Mouse (Mus musculus) liver, embryonic 14.5 days (tissue): ENCODE measurements around the gene Nr2f2. TPM values are rescaled to one million over a fixed set of nuclear protein-coding genes. Genes with fewer than 3 reads are reported as not detected.

Source experiments
- ATAC-seq: fragments of 200-750 bp; cut with Nextera tagmentation; 2 replicates; pipeline ENCODE4 v1.8.0; 2017; ENCODE audit warnings: moderate number of reproducible peaks, mild to moderate bottlenecking, moderate library complexity; ENCODE audit not compliant: insufficient read depth
- DNase-seq, 3 experiments: peaks; one replicate each; pipeline ENCODE4 v3.0.0-alpha.2; 2012 to 2013; ENCODE audit warnings: low read depth in 3 of 3, low spot score in 3 of 3
- H3K27ac ChIP-seq: fragments of 300-500 bp; sonication (generic); 2 replicates; pipeline ENCODE4 v1.5.1; 2014; ENCODE audit warnings: moderate library complexity, mild to moderate bottlenecking, control low read depth, inconsistent platforms
- H3K27me3 ChIP-seq: fragments of 300-500 bp; sonication (generic); 2 replicates; pipeline ENCODE4 v1.6.1; 2014; ENCODE audit warnings: mild to moderate bottlenecking, low read length, moderate library complexity; ENCODE audit not compliant: control insufficient read depth, insufficient read depth
- H3K36me3 ChIP-seq: fragments of 300-500 bp; sonication (generic); replicated peaks from 2 replicates; pipeline ENCODE4 v1.6.1; 2014; ENCODE audit warnings: low read depth; ENCODE audit not compliant: control insufficient read depth, insufficient read depth
- H3K4me1 ChIP-seq, 2 experiments: fragments of 200-500 bp in 1 of 2; fragments of 300-500 bp in 1 of 2; sonication (generic) in 1 of 2; replicated peaks; 2 replicates each; pipeline ENCODE4 v1.6.1; 2012 to 2014; ENCODE audit warnings: antibody characterized with exemption in 1 of 2, inconsistent platforms in 1 of 2, low read length in 1 of 2; ENCODE audit not compliant: control insufficient read depth in 2 of 2, insufficient read depth in 2 of 2
- H3K4me2 ChIP-seq: fragments of 300-500 bp; sonication (generic); 2 replicates; pipeline ENCODE4 v1.6.1; 2014; ENCODE audit warnings: low read depth, mild to moderate bottlenecking, control low read depth, moderate library complexity
- H3K4me3 ChIP-seq, 2 experiments: fragments of 200-500 bp in 1 of 2; fragments of 300-500 bp in 1 of 2; sonication (generic) in 1 of 2; 2 replicates each; pipeline ENCODE4 v1.5.1; 2012 to 2014; ENCODE audit warnings: low read depth in 2 of 2, low read length in 2 of 2, mild to moderate bottlenecking in 2 of 2, control low read depth in 1 of 2, inconsistent platforms in 1 of 2, moderate library complexity in 1 of 2; ENCODE audit not compliant: insufficient read depth in 1 of 2
- H3K9ac ChIP-seq: fragments of 300-500 bp; sonication (generic); replicated peaks from 2 replicates; pipeline ENCODE4 v1.6.1; 2014; ENCODE audit warnings: mild to moderate bottlenecking, control low read depth, moderate library complexity
- H3K9me3 ChIP-seq: fragments of 300-500 bp; sonication (generic); 2 replicates; pipeline ENCODE4 v1.6.1; 2016; ENCODE audit warnings: low read length, mixed read lengths; ENCODE audit not compliant: control insufficient read depth
- CTCF ChIP-seq: IDR thresholded peaks from 2 replicates; pipeline ENCODE4 v1.5.1; 2016; ENCODE audit warnings: antibody characterized with exemption, low read depth, control low read depth
- EP300 ChIP-seq: IDR thresholded peaks from 2 replicates; pipeline ENCODE4 v1.6.1; 2016; ENCODE audit warnings: antibody characterized with exemption, low read depth
- WGBS: fragments of 180-500 bp; shearing (Covaris S2); extraction: QIAGEN DNeasy Blood & Tissue Kit; methylation state at CpG from one replicate; pipeline ENCODE4 v1.1.7; 2014; ENCODE audit not compliant: insufficient replicate concordance; 5-methylcytosine and 5-hydroxymethylcytosine counted together
- polyA plus RNA-seq, 2 experiments: library from polyadenylated mRNA; depleted of rRNA in 1 of 2; stranded (reverse) in 1 of 2; unstranded in 1 of 2; fragments of >200 nt; fragmentation: Nextera tagmentation in 1 of 2; extraction: Ambion mirVana in 1 of 2; gene quantifications; 2 replicates each; pipeline versions ENCODE4 v1.2.1 to v1.2.3; 2012 to 2014

The Nr2f2 gene
- polyA plus RNA-seq, 2 experiments: 6.3 to 12.0 TPM

DNA sequence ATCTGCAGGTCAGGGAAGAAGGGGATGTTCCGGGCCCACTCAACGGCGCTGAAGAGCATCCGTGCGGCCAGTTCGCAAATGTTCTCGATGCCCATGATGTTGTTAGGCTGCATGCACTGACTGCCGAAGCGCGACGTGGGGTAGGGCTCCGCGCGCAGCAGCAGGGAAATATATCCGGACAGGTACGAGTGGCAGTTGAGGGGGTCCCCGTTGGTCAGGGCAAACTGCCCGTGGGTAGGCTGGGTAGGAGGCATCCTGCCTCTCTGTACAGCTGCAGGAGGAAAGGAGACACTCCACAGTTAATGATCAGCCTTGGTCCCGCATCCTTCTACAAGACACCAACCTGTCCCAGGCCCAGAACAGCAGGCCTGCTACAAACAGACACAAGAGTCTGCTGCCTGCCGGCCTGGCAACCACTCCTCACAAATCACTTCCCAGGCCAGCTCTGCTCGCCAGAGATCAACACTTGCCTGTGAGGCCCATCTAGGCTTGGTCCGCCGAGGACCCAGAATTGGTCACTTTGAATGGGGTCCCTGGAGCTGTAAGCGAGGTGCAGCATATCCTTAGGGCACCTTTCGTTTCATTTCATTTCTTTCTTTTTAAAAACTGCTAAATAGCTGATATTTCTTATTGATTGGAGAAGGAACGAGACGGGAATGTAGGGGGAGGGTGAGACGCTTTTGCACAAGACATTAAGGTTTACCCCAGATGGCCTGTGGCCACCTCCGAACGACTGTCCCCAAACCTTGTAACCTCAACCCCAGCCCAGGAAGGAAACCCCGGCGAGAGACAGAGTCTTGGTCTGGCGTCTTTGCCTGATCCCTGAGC, 8.3 kb downstream of the Nr2f2 start:
- H3K4me2 ChIP-seq: peak overlapping the region; percentile 50
- H3K27me3 ChIP-seq: peaks cover 58% of the 10 kb centered on the region
- ATAC-seq (no peak), DNase-seq (no peak)
- 6% methylated on average over 33 of the region's 33 CpGs for whole genome bisulfite sequencing
- H3K4me1 ChIP-seq: no peaks in the 10 kb centered on the region
- H3K27ac ChIP-seq: no peak overlapping the region
- peak overlapping the region; percentile 54 for H3K9ac ChIP-seq
- TF ChIP-seq EP300: no peak
- TF ChIP-seq CTCF: no peak
- H3K4me3 ChIP-seq: peak overlapping the region; percentile 54 to 67
- H3K36me3 ChIP-seq: no peaks in the 10 kb centered on the region
- H3K9me3 ChIP-seq: no peaks in the 10 kb centered on the region

GRCm38 (mm10) chr7:70357516-70358019, 9.0 kb downstream of the Nr2f2 start:
- 11% methylated on average over 17 of the region's 17 CpGs for WGBS
- H3K27me3 ChIP-seq: peaks cover 55% of the 10 kb centered on the region
- H3K4me2 ChIP-seq: peak overlapping the region; percentile 50
- no peaks in the 10 kb centered on the region for H3K36me3 ChIP-seq
- H3K4me1 ChIP-seq: no peaks in the 10 kb centered on the region
- no peaks in the 10 kb centered on the region for H3K9me3 ChIP-seq
- H3K9ac ChIP-seq: peak overlapping the region; percentile 54
- H3K4me3 ChIP-seq: peak overlapping the region; percentile 54 to 67
- DNase-seq (no peak), ATAC-seq (no peak)
- no peak for TF ChIP-seq EP300
- TF ChIP-seq CTCF: no peak
- H3K27ac ChIP-seq: no peak overlapping the region

GRCm38 (mm10) chr7:70356691-70357515, 9.6 kb downstream of the Nr2f2 start:
- Histone ChIP-seq H3K4me2 (peak overlapping the region; percentile 21), H3K9ac (peak overlapping the region; percentile 43), H3K4me3 (peak overlapping the region; percentile 34 to 67), H3K27me3 (peaks cover 51% of the 10 kb centered on the region), H3K4me1 (no peaks in the 10 kb centered on the region), H3K27ac (no peak overlapping the region), H3K9me3 (no peaks in the 10 kb centered on the region), H3K36me3 (no peaks in the 10 kb centered on the region)
- TF ChIP-seq CTCF: no peak
- TF ChIP-seq EP300: no peak
- ATAC-seq (no peak), DNase-seq (no peak)
- WGBS: 38% methylated on average over 3 of the region's 3 CpGs

DNA sequence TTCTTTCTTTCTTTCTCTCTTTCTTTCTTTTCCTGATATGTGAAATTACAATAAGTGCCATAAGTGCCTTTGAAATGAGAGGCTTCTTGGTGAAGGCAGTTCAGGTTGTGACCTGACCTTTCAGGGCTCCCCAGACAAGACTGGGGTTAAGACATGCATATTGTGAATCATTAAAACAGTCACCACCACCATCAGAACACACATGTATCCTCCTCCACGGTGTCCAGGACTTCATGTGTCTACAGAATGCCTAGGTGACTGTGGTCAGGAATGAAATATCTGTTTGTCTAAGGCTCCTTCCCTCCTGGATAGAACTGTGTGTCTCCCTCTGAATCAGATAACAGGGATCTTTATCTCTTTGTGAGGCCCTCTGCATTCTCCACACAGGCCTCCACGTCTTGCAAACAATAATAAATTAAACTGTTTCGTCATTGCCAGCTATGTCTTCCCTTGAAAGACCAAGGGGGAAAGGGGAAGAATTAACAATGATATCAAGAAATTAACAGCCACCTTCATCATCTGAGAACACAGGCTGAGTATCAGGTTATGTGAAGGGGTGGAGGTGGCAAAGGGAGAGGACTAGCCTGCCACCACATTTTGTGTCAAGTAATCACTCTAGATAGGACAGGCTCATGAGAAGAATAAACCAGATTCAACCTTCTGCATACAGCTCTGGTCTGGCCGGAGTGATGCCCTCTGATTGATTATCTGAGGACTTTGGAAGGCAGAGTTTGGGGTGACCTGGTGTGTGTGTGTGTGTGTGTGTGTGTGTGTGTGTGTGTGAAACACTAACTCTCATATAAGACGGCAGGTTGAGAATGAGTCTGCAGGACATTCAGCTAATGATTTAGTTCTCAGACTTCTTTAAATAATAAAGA, 10.6 kb downstream of the Nr2f2 start:
- TF ChIP-seq EP300 (no peak), CTCF (no peak)
- 15% methylated on average over 5 of the region's 5 CpGs for WGBS
- DNase-seq: no peak
- Histone ChIP-seq H3K4me1 (no peaks in the 10 kb centered on the region), H3K9me3 (no peaks in the 10 kb centered on the region), H3K27ac (no peak overlapping the region), H3K27me3 (peaks cover 46% of the 10 kb centered on the region), H3K36me3 (no peaks in the 10 kb centered on the region), H3K9ac (no peak overlapping the region), H3K4me3 (peak overlapping the region; percentile 9 to 25; a peak in 2 of 4 replicates), H3K4me2 (peak overlapping the region; percentile 21)
- ATAC-seq: no peak
